Mouse (Mus musculus) C2C12 (cell line): Measurements from ENCODE around the gene Atp1b4.

Experiments used
- CTCF ChIP-seq: IDR thresholded peaks from one replicate; pipeline ENCODE4 v1.5.1; 2011; ENCODE audit not compliant: control insufficient read depth, insufficient read depth, insufficient read length
- MAX ChIP-seq: IDR thresholded peaks from one replicate; pipeline ENCODE4 v1.6.1; 2011; ENCODE audit warnings: mild to moderate bottlenecking, control low read depth
- MYOG ChIP-seq: IDR thresholded peaks from one replicate; pipeline ENCODE4 v1.6.1; 2011; ENCODE audit not compliant: control insufficient read depth, insufficient read length; ENCODE audit errors: extremely low read depth

GRCm38 (mm10) chrX:38311054-38311453 is 4.9 kb upstream of the Atp1b4 start:
- TF ChIP-seq CTCF (no peak), MYOG (no peak), MAX (no peak)
